Mouse (Mus musculus) lung, embryonic 15.5 days (tissue): ENCODE results near the gene Ssxb1. TPM values are rescaled to one million over a fixed set of nuclear protein-coding genes. Genes with fewer than 3 reads are reported as not detected.
"Not testable (repeated sequence)": the region's sequence is repeated elsewhere in the genome, so short reads cannot be mapped to it uniquely, and the experiment has no call there.

Experiments
- ATAC-seq: fragments of 200-750 bp; cut with Nextera tagmentation; 2 replicates; pipeline ENCODE4 v1.8.0; 2017; ENCODE audit warnings: moderate number of reproducible peaks, borderline replicate concordance; ENCODE audit not compliant: low FRiP score, low TSS enrichment; ENCODE audit errors: extremely low read depth
- H3K27ac ChIP-seq: fragments of 300-500 bp; sonication (generic); 2 replicates; pipeline ENCODE4 v1.5.1; 2015; ENCODE audit warnings: moderate library complexity, mild to moderate bottlenecking, inconsistent platforms
- H3K27me3 ChIP-seq: fragments of 300-500 bp; sonication (generic); 2 replicates; pipeline ENCODE4 v1.6.1; 2015; ENCODE audit warnings: inconsistent platforms
- H3K36me3 ChIP-seq: fragments of 300-500 bp; sonication (generic); 2 replicates; pipeline ENCODE4 v1.6.1; 2015; ENCODE audit warnings: inconsistent platforms
- H3K4me1 ChIP-seq: fragments of 300-500 bp; sonication (generic); 2 replicates; pipeline ENCODE4 v1.6.1; 2015; ENCODE audit warnings: inconsistent platforms
- H3K4me2 ChIP-seq: fragments of 300-500 bp; sonication (generic); 2 replicates; pipeline ENCODE4 v1.6.1; 2015; ENCODE audit warnings: inconsistent platforms, mild to moderate bottlenecking, moderate library complexity
- H3K4me3 ChIP-seq: fragments of 300-500 bp; sonication (generic); 2 replicates; pipeline ENCODE4 v1.5.1; 2015; ENCODE audit warnings: mild to moderate bottlenecking, inconsistent platforms
- H3K9ac ChIP-seq: fragments of 300-500 bp; sonication (generic); 2 replicates; pipeline ENCODE4 v1.6.1; 2015; ENCODE audit warnings: inconsistent platforms
- H3K9me3 ChIP-seq: fragments of 300-500 bp; sonication (generic); 2 replicates; pipeline ENCODE4 v1.6.1; 2016; ENCODE audit warnings: inconsistent platforms
- WGBS: fragments of 180-500 bp; shearing (Covaris S2); methylation state at CpG from one replicate; pipeline ENCODE4 v1.1.7; 2015; 5-methylcytosine and 5-hydroxymethylcytosine counted together
- polyA plus RNA-seq: library from polyadenylated mRNA; unstranded; fragments of >200 nt; fragmentation: Nextera tagmentation; extraction: Ambion mirVana; gene quantifications from 2 replicates; pipeline ENCODE4 v1.2.1, GENCODE M21; 2015

The Ssxb1 gene
- polyA plus RNA-seq = not detected in 2 replicates

- H3K27me3 ChIP-seq, H3K9ac ChIP-seq, ATAC-seq, H3K4me2 ChIP-seq, H3K4me1 ChIP-seq, H3K9me3 ChIP-seq, H3K36me3 ChIP-seq, H3K27ac ChIP-seq, H3K4me3 ChIP-seq: not testable (repeated sequence)
- 20% methylated on average over 1 of the region's 1 CpGs for WGBS
These were observed at the start of gene Ssxb1 for GRCm38 (mm10) chrX:8413005-8413404. Ssxb1 (plus strand) TSS chrX:8413305.

GRCm38 (mm10) chrX:8366678-8367077, 46.4 kb upstream of the Ssxb1 start, which contains the start of gene Ssxb9:
Ssxb9 (plus strand) TSS chrX:8366978.
- not testable (repeated sequence) for H3K9ac ChIP-seq, H3K36me3 ChIP-seq, H3K4me3 ChIP-seq, H3K27ac ChIP-seq, H3K27me3 ChIP-seq, H3K4me1 ChIP-seq, ATAC-seq, H3K9me3 ChIP-seq, H3K4me2 ChIP-seq
- WGBS = 22% methylated on average over 1 of the region's 1 CpGs

DNA sequence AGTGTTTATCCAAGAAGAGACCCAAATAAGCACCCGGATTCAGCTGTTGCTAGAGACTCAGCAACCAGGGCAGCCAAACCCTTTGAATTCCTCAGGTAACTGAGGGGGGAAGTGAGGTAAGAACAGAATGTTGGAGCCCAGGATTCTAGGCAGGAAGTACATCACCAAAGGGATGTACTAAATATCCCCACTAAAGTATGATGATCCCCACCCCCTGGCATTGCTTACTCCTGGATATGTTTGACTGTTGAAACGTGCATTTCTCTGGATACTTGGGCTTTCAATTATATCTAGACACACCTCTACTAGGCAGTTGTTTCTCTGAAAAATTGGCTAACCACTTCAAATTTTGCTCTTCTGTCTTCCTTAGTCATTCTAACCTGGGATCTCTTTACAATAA, 48.5 kb downstream of the Ssxb1 start, which contains the start of gene Ssxb2:
Gene Ssxb2, minus strand, starts transcription at position 101 of the 400 bp plus-strand sequence.
- not testable (repeated sequence) for H3K36me3 ChIP-seq, H3K4me2 ChIP-seq, H3K27ac ChIP-seq, H3K9ac ChIP-seq, H3K27me3 ChIP-seq, H3K4me3 ChIP-seq, H3K9me3 ChIP-seq, H3K4me1 ChIP-seq, ATAC-seq
- 65% methylated on average over 2 of the region's 2 CpGs for WGBS

Other genes with a start within 250 kb of the Ssxb1 start
- 12.8 and 14.8 TPM in 2 replicates for gene Tbc1d25, start 237.1 kb upstream of the Ssxb1 start, polyA plus RNA-seq
- gene Ebp, start 219.8 kb upstream of the Ssxb1 start, polyA plus RNA-seq = 33.8 and 41.1 TPM in 2 replicates
- gene Porcn, start 206.8 kb upstream of the Ssxb1 start, polyA plus RNA-seq = 10.2 and 11.6 TPM in 2 replicates
- gene Ftsj1, start 160.9 kb upstream of the Ssxb1 start, polyA plus RNA-seq = 52.8 and 53.0 TPM in 2 replicates
- 90.1 and 98.9 TPM in 2 replicates for gene Slc38a5, start 142.2 kb upstream of the Ssxb1 start, polyA plus RNA-seq
- gene Ssxb10, start 85.9 kb upstream of the Ssxb1 start, polyA plus RNA-seq = not detected in 2 replicates
- not detected in 2 replicates for gene Ssxb9, start 46.3 kb upstream of the Ssxb1 start, polyA plus RNA-seq
- not detected in 2 replicates for gene Ssxb2, start 48.4 kb downstream of the Ssxb1 start, polyA plus RNA-seq
- not detected in 2 replicates for gene Gm14459, start 111.6 kb downstream of the Ssxb1 start, polyA plus RNA-seq
- gene Ssxb6, start 134.9 kb downstream of the Ssxb1 start, polyA plus RNA-seq = not detected in 2 replicates
- gene Ssxb3, start 178.5 kb downstream of the Ssxb1 start, polyA plus RNA-seq = not detected in 2 replicates